Mouse (Mus musculus): Measurements from ENCODE around the gene Simc1. TPM values are rescaled to one million over a fixed set of nuclear protein-coding genes. Genes with fewer than 3 reads are reported as not detected.

Simc1 gene
- polyA plus RNA-seq, 1 experiment from 2014 or later, result 33.4 TPM

- no peaks in the 10 kb centered on the region; the same call in 1 of the 2 replicates for H3K36me3 ChIP-seq (ENCODE audit: control insufficient read depth, insufficient read depth, low read length)
- H3K27me3 ChIP-seq (ENCODE audit: control insufficient read depth, insufficient read depth, low read length), result no peaks in the 10 kb centered on the region
- ATAC-seq (ENCODE audit: low read depth), result peak; percentile 18; the same call in 1 of the 2 replicates
- 2% methylated on average over 24 of the region's 24 CpGs for WGBS
- peaks cover 14% of the 10 kb centered on the region; the same call in 1 of the 2 replicates for H3K4me1 ChIP-seq (ENCODE audit: control insufficient read depth, insufficient read depth, low read length)
- peak overlapping the region; percentile 72 for H3K4me2 ChIP-seq (ENCODE audit: low read depth, low read length)
- no peak overlapping the region for H3K27ac ChIP-seq (ENCODE audit: low read depth, low read length)
- peak overlapping the region; percentile 50 for H3K9ac ChIP-seq (replicated peaks; ENCODE audit: low read depth, low read length)
- H3K9me3 ChIP-seq (ENCODE audit: control insufficient read depth, low read length), result no peaks in the 10 kb centered on the region
- H3K4me3 ChIP-seq (ENCODE audit: low read depth, low read length), result peak overlapping the region; percentile 70
Measured at GRCm38 (mm10) chr13:54589414-54589995, 85.9 kb downstream of the Simc1 start.

- peaks cover 5% of the 10 kb centered on the region; the same call in 1 of the 2 replicates for H3K36me3 ChIP-seq (ENCODE audit: control insufficient read depth, insufficient read depth, low read length)
- peaks cover 14% of the 10 kb centered on the region; the same call in 1 of the 2 replicates for H3K4me1 ChIP-seq (ENCODE audit: control insufficient read depth, insufficient read depth, low read length)
- H3K9me3 ChIP-seq (ENCODE audit: control insufficient read depth, low read length), result no peaks in the 10 kb centered on the region
- H3K9ac ChIP-seq (replicated peaks; ENCODE audit: low read depth, low read length), result peak within 1 kb of the TSS; percentile 72
- H3K27ac ChIP-seq (ENCODE audit: low read depth, low read length), result peak within 1 kb of the TSS; percentile 89
- ATAC-seq (ENCODE audit: low read depth), result peak; percentile 97
- peak within 1 kb of the TSS; percentile 70 for H3K4me3 ChIP-seq (ENCODE audit: low read depth, low read length)
- H3K4me2 ChIP-seq (ENCODE audit: low read depth, low read length), result peak within 1 kb of the TSS; percentile 72
- under 1% methylated on average over 50 of the region's 51 CpGs for WGBS
- no peaks in the 10 kb centered on the region for H3K27me3 ChIP-seq (ENCODE audit: control insufficient read depth, insufficient read depth, low read length)
Measured at GRCm38 (mm10) chr13:54589996-54590951, 86.7 kb downstream of the Simc1 start, which contains the start of the genes Nop16 and Higd2a. Gene Nop16, minus strand, starts transcription at chr13:54590090. Gene Higd2a, plus strand, starts transcription at chr13:54590207.

- Histone ChIP-seq H3K27me3 (ENCODE audit: control insufficient read depth, insufficient read depth, low read length) (no peaks in the 10 kb centered on the region), H3K9me3 (ENCODE audit: control insufficient read depth, low read length) (no peaks in the 10 kb centered on the region), H3K36me3 (ENCODE audit: control insufficient read depth, insufficient read depth, low read length) (peaks cover 5% of the 10 kb centered on the region; the same call in 1 of the 2 replicates), H3K27ac (ENCODE audit: low read depth, low read length) (no peak overlapping the region), H3K9ac (replicated peaks; ENCODE audit: low read depth, low read length) (no peak overlapping the region), H3K4me1 (ENCODE audit: control insufficient read depth, insufficient read depth, low read length) (peaks cover 14% of the 10 kb centered on the region; the same call in 1 of the 2 replicates), H3K4me3 (ENCODE audit: low read depth, low read length) (0 out of 2 replicates have a peak overlapping the region, but pooled peaks have one; percentile 1), H3K4me2 (ENCODE audit: low read depth, low read length) (peak overlapping the region; percentile 4; the same call in 1 of the 2 replicates)
- ATAC-seq (ENCODE audit: low read depth), result no peak
- WGBS, result 91% methylated on average over 8 of the region's 8 CpGs
Measured at GRCm38 (mm10) chr13:54591776-54592356, 88.3 kb downstream of the Simc1 start.

GRCm38 (mm10) chr13:54593617-54594016 lies 90.0 kb downstream of the Simc1 start:
- WGBS, result 91% methylated on average over 11 of the region's 11 CpGs
- peaks cover 10% of the 10 kb centered on the region; the same call in 1 of the 2 replicates for H3K36me3 ChIP-seq (ENCODE audit: control insufficient read depth, insufficient read depth, low read length)

GRCm38 (mm10) chr13:54596107-54596690 lies 92.6 kb downstream of the Simc1 start:
- no peak; the same call in 1 of the 2 replicates for ATAC-seq (ENCODE audit: low read depth)
- WGBS, result 84% methylated on average over 8 of the region's 8 CpGs
- H3K27ac ChIP-seq (ENCODE audit: low read depth, low read length), result no peak overlapping the region
- no peaks in the 10 kb centered on the region for H3K9me3 ChIP-seq (ENCODE audit: control insufficient read depth, low read length)
- no peak overlapping the region for H3K4me3 ChIP-seq (ENCODE audit: low read depth, low read length)
- H3K36me3 ChIP-seq (ENCODE audit: control insufficient read depth, insufficient read depth, low read length), result peaks cover 10% of the 10 kb centered on the region; the same call in 1 of the 2 replicates
- no peak overlapping the region for H3K4me2 ChIP-seq (ENCODE audit: low read depth, low read length)
- H3K9ac ChIP-seq (replicated peaks; ENCODE audit: low read depth, low read length), result no peak overlapping the region
- no peaks in the 10 kb centered on the region for H3K27me3 ChIP-seq (ENCODE audit: control insufficient read depth, insufficient read depth, low read length)
- H3K4me1 ChIP-seq (ENCODE audit: control insufficient read depth, insufficient read depth, low read length), result peaks cover 6% of the 10 kb centered on the region; the same call in 1 of the 2 replicates

More at GRCm38 (mm10) chr13:54593617-54594016, 90.0 kb downstream of the Simc1 start:
- Histone ChIP-seq H3K4me2 (ENCODE audit: low read depth, low read length) (no peak overlapping the region), H3K4me3 (ENCODE audit: low read depth, low read length) (no peak overlapping the region), H3K9me3 (ENCODE audit: control insufficient read depth, low read length) (no peaks in the 10 kb centered on the region), H3K27me3 (ENCODE audit: control insufficient read depth, insufficient read depth, low read length) (no peaks in the 10 kb centered on the region), H3K4me1 (ENCODE audit: control insufficient read depth, insufficient read depth, low read length) (peaks cover 14% of the 10 kb centered on the region; the same call in 1 of the 2 replicates), H3K27ac (ENCODE audit: low read depth, low read length) (no peak overlapping the region), H3K9ac (replicated peaks; ENCODE audit: low read depth, low read length) (no peak overlapping the region)
- ATAC-seq (ENCODE audit: low read depth), result no peak

GRCm38 (mm10) chr13:54596870-54597269 lies 93.3 kb downstream of the Simc1 start:
- no peak for ATAC-seq (ENCODE audit: low read depth)
- H3K27me3 ChIP-seq (ENCODE audit: control insufficient read depth, insufficient read depth, low read length), result no peaks in the 10 kb centered on the region
- WGBS, result 65% methylated on average over 5 of the region's 5 CpGs

GRCm38 (mm10) chr13:54598622-54599143 lies 95.1 kb downstream of the Simc1 start:
- H3K36me3 ChIP-seq (ENCODE audit: control insufficient read depth, insufficient read depth, low read length), result peaks cover 10% of the 10 kb centered on the region; the same call in 1 of the 2 replicates

More at GRCm38 (mm10) chr13:54596870-54597269, 93.3 kb downstream of the Simc1 start:
- Histone ChIP-seq H3K4me2 (ENCODE audit: low read depth, low read length) (no peak overlapping the region), H3K36me3 (ENCODE audit: control insufficient read depth, insufficient read depth, low read length) (peaks cover 10% of the 10 kb centered on the region; the same call in 1 of the 2 replicates), H3K4me1 (ENCODE audit: control insufficient read depth, insufficient read depth, low read length) (no peaks in the 10 kb centered on the region), H3K9me3 (ENCODE audit: control insufficient read depth, low read length) (no peaks in the 10 kb centered on the region), H3K9ac (replicated peaks; ENCODE audit: low read depth, low read length) (no peak overlapping the region), H3K4me3 (ENCODE audit: low read depth, low read length) (no peak overlapping the region), H3K27ac (ENCODE audit: low read depth, low read length) (no peak overlapping the region)

More at GRCm38 (mm10) chr13:54598622-54599143, 95.1 kb downstream of the Simc1 start:
- Histone ChIP-seq H3K4me1 (ENCODE audit: control insufficient read depth, insufficient read depth, low read length) (no peaks in the 10 kb centered on the region), H3K9me3 (ENCODE audit: control insufficient read depth, low read length) (no peaks in the 10 kb centered on the region), H3K9ac (replicated peaks; ENCODE audit: low read depth, low read length) (no peak overlapping the region), H3K4me2 (ENCODE audit: low read depth, low read length) (no peak overlapping the region), H3K27ac (ENCODE audit: low read depth, low read length) (no peak overlapping the region), H3K27me3 (ENCODE audit: control insufficient read depth, insufficient read depth, low read length) (no peaks in the 10 kb centered on the region), H3K4me3 (ENCODE audit: low read depth, low read length) (no peak overlapping the region)
- 92% methylated on average over 12 of the region's 12 CpGs for WGBS
- ATAC-seq (ENCODE audit: low read depth), result no peak

Data from neural tube, embryonic 14.5 days (tissue).